Mouse (Mus musculus): ENCODE data around the gene Zfp322a. TPM values are rescaled to one million over a fixed set of nuclear protein-coding genes. Genes with fewer than 3 reads are reported as not detected.
"Not testable (repeated sequence)": the region's sequence is repeated elsewhere in the genome, so short reads cannot be mapped to it uniquely, and the experiment has no call there.

Zfp322a gene
- total RNA-seq, 4 experiments from 2014 or later = 24.9 to 29.0 (median 26.7) TPM

- DNase-seq (ENCODE audit: low spot score in 2 of 2) = no peak
Observed at GRCm38 (mm10) chr13:23317305-23317889, 51.6 kb downstream of the Zfp322a start.

GRCm38 (mm10) chr13:23312909-23313669 is 55.9 kb downstream of the Zfp322a start:
- no peak for DNase-seq (ENCODE audit: low spot score in 2 of 2)

- no peak for DNase-seq (ENCODE audit: low spot score in 2 of 2)
Observed at GRCm38 (mm10) chr13:23310036-23310435, 59.0 kb downstream of the Zfp322a start.

- DNase-seq (ENCODE audit: low spot score in 2 of 2) = no peak
Observed at GRCm38 (mm10) chr13:23309495-23310011, 59.5 kb downstream of the Zfp322a start.

GRCm38 (mm10) chr13:23308639-23309307 is 60.2 kb downstream of the Zfp322a start:
- not testable (repeated sequence) for DNase-seq (ENCODE audit: low spot score in 2 of 2)

GRCm38 (mm10) chr13:23307069-23307814 is 61.8 kb downstream of the Zfp322a start:
- no peak for DNase-seq (ENCODE audit: low spot score in 2 of 2)

- DNase-seq (ENCODE audit: low spot score in 2 of 2) = no peak
Observed at GRCm38 (mm10) chr13:23306707-23307068, 62.3 kb downstream of the Zfp322a start.

Other genes with a start within 250 kb of the Zfp322a start
- not detected for gene Vmn1r218, start 236.1 kb downstream of the Zfp322a start, total RNA-seq (2022)
- gene Vmn1r219, start 209.9 kb downstream of the Zfp322a start, total RNA-seq (2022) = not detected
- not detected for gene Vmn1r220, start 181.2 kb downstream of the Zfp322a start, total RNA-seq (2022)
- not detected for gene Vmn1r221, start 155.1 kb downstream of the Zfp322a start, total RNA-seq (2022)
- gene Vmn1r222, start 133.3 kb downstream of the Zfp322a start, total RNA-seq (2022) = not detected
- not detected for gene Vmn1r223, start 122.1 kb downstream of the Zfp322a start, total RNA-seq (2022)
- gene Abt1, start 54.7 kb upstream of the Zfp322a start, total RNA-seq (2022) = 1 to 10 TPM; 8.1 to 9.3 (median 8.6) TPM
- under 1 TPM in 2 of 4 experiments, not detected in 2; 0.09 to 0.13 TPM for gene Btn1a1, start 96.7 kb upstream of the Zfp322a start, total RNA-seq (2022)
- 1 to 10 TPM in 2 of 4 experiments, under 1 TPM in 2; 0.63 to 1.1 (median 0.99) TPM for gene Btn2a2, start 119.6 kb upstream of the Zfp322a start, total RNA-seq (2022)
- gene Hist1h4h, start 161.8 kb upstream of the Zfp322a start, total RNA-seq (2022) = 100 to 1,000 TPM; 263 to 358 (median 294) TPM
- gene Hist1h2af, start 164.7 kb upstream of the Zfp322a start, total RNA-seq (2022) = 10 to 100 TPM in 1 of 4 experiments, 1 to 10 TPM in 2, not detected in 1; 1.7 to 10.6 (median 3.0) TPM
- 1 to 10 TPM; 3.7 to 6.0 (median 4.2) TPM for gene Hist1h3g, start 166.2 kb upstream of the Zfp322a start, total RNA-seq (2022)
- gene Hist1h2bh, start 174.2 kb upstream of the Zfp322a start, total RNA-seq (2022) = 1 to 10 TPM in 2 of 4 experiments, under 1 TPM in 2; 0.84 to 1.6 (median 0.98) TPM
- gene Hist1h3f, start 174.8 kb upstream of the Zfp322a start, total RNA-seq (2022) = 10 to 100 TPM; 15.3 to 21.8 (median 16.6) TPM
- 100 to 1,000 TPM; 153 to 191 (median 171) TPM for gene Hist1h4f, start 182.4 kb upstream of the Zfp322a start, total RNA-seq (2022)
- gene Hist1h1d, start 184.1 kb upstream of the Zfp322a start, total RNA-seq (2022) = 1 to 10 TPM; 3.4 to 4.2 (median 3.5) TPM
- gene Hist1h3e, start 193.2 kb upstream of the Zfp322a start, total RNA-seq (2022) = 10 to 100 TPM; 43.6 to 61.8 (median 54.4) TPM
- gene Hist1h2ae, start 202.0 kb upstream of the Zfp322a start, total RNA-seq (2022) = 1 to 10 TPM; 3.0 to 5.2 (median 4.7) TPM
- 10 to 100 TPM; 60.3 to 72.4 (median 70.0) TPM for gene Hist1h2bg, start 202.2 kb upstream of the Zfp322a start, total RNA-seq (2022)
- gene Hist1h2bf, start 205.0 kb upstream of the Zfp322a start, total RNA-seq (2022) = 10 to 100 TPM; 23.0 to 26.4 (median 24.2) TPM
- gene Hist1h2ad, start 205.2 kb upstream of the Zfp322a start, total RNA-seq (2022) = 1 to 10 TPM; 1.3 to 6.6 (median 3.8) TPM
- gene Hist1h3d, start 206.6 kb upstream of the Zfp322a start, total RNA-seq (2022) = 10 to 100 TPM in 2 of 4 experiments, 1 to 10 TPM in 2; 8.9 to 11.8 (median 10.0) TPM
- 100 to 1,000 TPM; 126 to 155 (median 139) TPM for gene Hist1h4d, start 212.4 kb upstream of the Zfp322a start, total RNA-seq (2022)